Mouse (Mus musculus): ENCODE results near the gene Tent4b. TPM values are rescaled to one million over a fixed set of nuclear protein-coding genes. Genes with fewer than 3 reads are reported as not detected.

The Tent4b gene
- polyA plus RNA-seq, 1 experiment from 2014 or later = 5.5 TPM

- Histone ChIP-seq H3K4me2 (ENCODE audit: low read depth, low read length) (no peak overlapping the region), H3K4me1 (ENCODE audit: control insufficient read depth, insufficient read depth, low read length) (peaks cover 6% of the 10 kb centered on the region; the same call in 1 of the 2 replicates), H3K27ac (ENCODE audit: low read length) (no peak overlapping the region), H3K9me3 (replicated peaks; ENCODE audit: control insufficient read depth, low read length) (no peaks in the 10 kb centered on the region), H3K36me3 (ENCODE audit: control insufficient read depth, insufficient read depth) (no peaks in the 10 kb centered on the region), H3K4me3 (ENCODE audit: low read length) (no peak overlapping the region), H3K9ac (ENCODE audit: low read length) (no peak overlapping the region), H3K27me3 (ENCODE audit: control insufficient read depth, insufficient read depth, low read length) (no peaks in the 10 kb centered on the region)
- 83% methylated on average over 7 of the region's 7 CpGs for WGBS
- no peak for ATAC-seq (replicated peaks; ENCODE audit: extremely low read depth, insufficient read depth, low FRiP score)
Observed at GRCm38 (mm10) chr8:88280904-88281303, 81.9 kb downstream of the Tent4b start.

DNA sequence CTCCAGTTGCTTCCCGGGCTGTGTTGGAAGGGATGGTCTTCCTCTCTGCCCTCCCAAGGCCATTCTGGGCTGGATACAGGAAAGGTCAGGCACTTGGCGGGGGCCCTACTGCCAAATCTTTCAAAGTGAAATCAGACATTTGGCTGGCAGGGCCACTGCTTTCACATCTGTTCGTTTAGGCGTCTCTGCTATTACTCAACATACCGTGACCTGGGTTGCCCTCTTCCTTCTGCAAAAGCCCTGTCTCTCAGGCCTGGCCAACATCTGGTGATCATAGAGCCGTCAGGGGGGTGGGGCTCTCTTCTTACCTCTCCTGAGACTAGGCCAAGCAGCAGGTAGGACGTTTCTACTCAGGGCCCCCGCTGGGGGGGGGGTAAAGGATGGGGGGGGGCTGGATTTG, 83.7 kb downstream of the Tent4b start:
- Histone ChIP-seq H3K36me3 (ENCODE audit: control insufficient read depth, insufficient read depth) (no peaks in the 10 kb centered on the region), H3K9ac (ENCODE audit: low read length) (no peak overlapping the region), H3K27me3 (ENCODE audit: control insufficient read depth, insufficient read depth, low read length) (no peaks in the 10 kb centered on the region), H3K4me1 (ENCODE audit: control insufficient read depth, insufficient read depth, low read length) (peaks cover 10% of the 10 kb centered on the region), H3K9me3 (replicated peaks; ENCODE audit: control insufficient read depth, low read length) (no peaks in the 10 kb centered on the region), H3K27ac (ENCODE audit: low read length) (no peak overlapping the region), H3K4me2 (ENCODE audit: low read depth, low read length) (no peak overlapping the region), H3K4me3 (ENCODE audit: low read length) (no peak overlapping the region)
- 36% methylated on average over 8 of the region's 8 CpGs for WGBS
- ATAC-seq (replicated peaks; ENCODE audit: extremely low read depth, insufficient read depth, low FRiP score) = no peak

- H3K9ac ChIP-seq (ENCODE audit: low read length) = no peak overlapping the region
- H3K27me3 ChIP-seq (ENCODE audit: control insufficient read depth, insufficient read depth, low read length) = no peaks in the 10 kb centered on the region
- 72% methylated on average over 13 of the region's 13 CpGs for WGBS
- ATAC-seq (replicated peaks; ENCODE audit: extremely low read depth, insufficient read depth, low FRiP score) = no peak
- H3K4me3 ChIP-seq (ENCODE audit: low read length) = no peak overlapping the region
- no peaks in the 10 kb centered on the region for H3K9me3 ChIP-seq (replicated peaks; ENCODE audit: control insufficient read depth, low read length)
- no peak overlapping the region for H3K27ac ChIP-seq (ENCODE audit: low read length)
- no peak overlapping the region for H3K4me2 ChIP-seq (ENCODE audit: low read depth, low read length)
- H3K4me1 ChIP-seq (ENCODE audit: control insufficient read depth, insufficient read depth, low read length) = peaks cover 17% of the 10 kb centered on the region
- no peaks in the 10 kb centered on the region for H3K36me3 ChIP-seq (ENCODE audit: control insufficient read depth, insufficient read depth)
Observed at GRCm38 (mm10) chr8:88283243-88284115, 84.5 kb downstream of the Tent4b start.

DNA sequence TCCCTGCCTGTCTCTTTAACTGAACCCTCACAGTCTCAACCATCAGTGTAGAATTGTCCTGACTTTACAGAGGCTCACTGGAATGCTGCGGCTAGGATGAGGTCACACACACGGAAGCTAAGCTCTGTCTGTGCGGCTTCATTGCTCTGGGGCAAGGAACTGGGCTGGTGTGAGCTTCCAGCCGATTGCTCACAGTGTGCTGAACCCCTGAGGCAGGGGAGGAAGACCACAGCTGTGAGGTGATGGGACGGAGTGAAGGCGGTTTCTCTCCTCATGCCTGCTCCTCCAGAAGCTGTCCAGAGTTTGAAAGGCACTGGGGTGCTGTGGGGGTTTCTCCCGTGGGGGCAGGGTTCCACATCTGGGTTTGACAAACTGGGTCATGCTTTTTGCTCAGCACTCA, 85.7 kb downstream of the Tent4b start:
- Histone ChIP-seq H3K4me1 (ENCODE audit: control insufficient read depth, insufficient read depth, low read length) (peaks cover 18% of the 10 kb centered on the region), H3K27ac (ENCODE audit: low read length) (no peak overlapping the region), H3K4me2 (ENCODE audit: low read depth, low read length) (no peak overlapping the region), H3K9ac (ENCODE audit: low read length) (no peak overlapping the region), H3K36me3 (ENCODE audit: control insufficient read depth, insufficient read depth) (no peaks in the 10 kb centered on the region), H3K27me3 (ENCODE audit: control insufficient read depth, insufficient read depth, low read length) (no peaks in the 10 kb centered on the region), H3K9me3 (replicated peaks; ENCODE audit: control insufficient read depth, low read length) (no peaks in the 10 kb centered on the region), H3K4me3 (ENCODE audit: low read length) (no peak overlapping the region)
- ATAC-seq (replicated peaks; ENCODE audit: extremely low read depth, insufficient read depth, low FRiP score) = no peak
- WGBS = 48% methylated on average over 7 of the region's 7 CpGs

- Histone ChIP-seq H3K27me3 (ENCODE audit: control insufficient read depth, insufficient read depth, low read length) (no peaks in the 10 kb centered on the region), H3K9ac (ENCODE audit: low read length) (no peak overlapping the region), H3K4me3 (ENCODE audit: low read length) (no peak overlapping the region), H3K9me3 (replicated peaks; ENCODE audit: control insufficient read depth, low read length) (no peaks in the 10 kb centered on the region), H3K27ac (ENCODE audit: low read length) (no peak overlapping the region), H3K4me1 (ENCODE audit: control insufficient read depth, insufficient read depth, low read length) (peaks cover 18% of the 10 kb centered on the region), H3K36me3 (ENCODE audit: control insufficient read depth, insufficient read depth) (no peaks in the 10 kb centered on the region), H3K4me2 (ENCODE audit: low read depth, low read length) (no peak overlapping the region)
- ATAC-seq (replicated peaks; ENCODE audit: extremely low read depth, insufficient read depth, low FRiP score) = no peak
- 84% methylated on average over 8 of the region's 8 CpGs for WGBS
Observed at GRCm38 (mm10) chr8:88285469-88286356, 86.7 kb downstream of the Tent4b start.

DNA sequence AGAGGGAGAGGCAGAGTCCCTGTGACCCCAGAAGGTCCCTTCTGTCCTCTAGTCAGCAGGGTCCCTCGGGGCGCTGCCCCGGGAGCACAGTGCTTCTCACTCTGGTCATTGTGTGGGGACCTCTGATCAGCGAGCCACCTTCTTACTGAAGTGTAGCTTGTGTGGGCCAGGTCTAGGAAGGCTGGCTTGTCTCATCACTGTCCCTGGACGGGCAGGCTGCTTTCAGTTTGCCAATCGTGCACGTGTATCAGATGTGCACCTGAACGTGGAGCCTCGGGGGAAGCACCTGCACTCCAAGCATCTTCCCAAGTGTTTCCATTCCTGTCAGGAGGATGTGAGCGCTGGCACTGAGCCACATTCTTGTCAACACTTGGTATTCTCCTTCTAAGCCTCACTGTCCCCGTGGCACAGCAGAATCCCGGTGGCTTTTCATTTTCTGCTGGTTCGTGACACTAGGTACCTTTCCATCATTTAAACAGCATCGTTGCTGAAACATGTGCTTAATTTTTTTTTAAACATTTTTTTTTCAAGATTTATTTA, 87.5 kb downstream of the Tent4b start:
- ATAC-seq (replicated peaks; ENCODE audit: extremely low read depth, insufficient read depth, low FRiP score) = no peak
- WGBS = 49% methylated on average over 14 of the region's 14 CpGs

GRCm38 (mm10) chr8:88288622-88289242, 89.7 kb downstream of the Tent4b start:
- Histone ChIP-seq H3K27ac (ENCODE audit: low read length) (peak overlapping the region; percentile 73), H3K27me3 (ENCODE audit: control insufficient read depth, insufficient read depth, low read length) (no peaks in the 10 kb centered on the region), H3K4me2 (ENCODE audit: low read depth, low read length) (peak overlapping the region; percentile 28), H3K4me3 (ENCODE audit: low read length) (peak overlapping the region; percentile 23), H3K9ac (ENCODE audit: low read length) (peak overlapping the region; percentile 54; the same call in 1 of the 2 replicates), H3K9me3 (replicated peaks; ENCODE audit: control insufficient read depth, low read length) (no peaks in the 10 kb centered on the region), H3K36me3 (ENCODE audit: control insufficient read depth, insufficient read depth) (no peaks in the 10 kb centered on the region), H3K4me1 (ENCODE audit: control insufficient read depth, insufficient read depth, low read length) (peaks cover 11% of the 10 kb centered on the region)
- ATAC-seq (replicated peaks; ENCODE audit: extremely low read depth, insufficient read depth, low FRiP score) = peak; percentile 58
- WGBS = 56% methylated on average over 12 of the region's 12 CpGs

More for the DNA sequence above, 87.5 kb downstream of the Tent4b start:
- no peaks in the 10 kb centered on the region for H3K9me3 ChIP-seq (replicated peaks; ENCODE audit: control insufficient read depth, low read length)
- H3K4me3 ChIP-seq (ENCODE audit: low read length) = no peak overlapping the region
- H3K27me3 ChIP-seq (ENCODE audit: control insufficient read depth, insufficient read depth, low read length) = no peaks in the 10 kb centered on the region
- H3K4me2 ChIP-seq (ENCODE audit: low read depth, low read length) = no peak overlapping the region
- no peak overlapping the region for H3K27ac ChIP-seq (ENCODE audit: low read length)
- H3K9ac ChIP-seq (ENCODE audit: low read length) = no peak overlapping the region
- H3K4me1 ChIP-seq (ENCODE audit: control insufficient read depth, insufficient read depth, low read length) = peaks cover 18% of the 10 kb centered on the region
- no peaks in the 10 kb centered on the region for H3K36me3 ChIP-seq (ENCODE audit: control insufficient read depth, insufficient read depth)

GRCm38 (mm10) chr8:88289901-88290300, 90.9 kb downstream of the Tent4b start:
- no peaks in the 10 kb centered on the region for H3K9me3 ChIP-seq (replicated peaks; ENCODE audit: control insufficient read depth, low read length)
- no peaks in the 10 kb centered on the region for H3K36me3 ChIP-seq (ENCODE audit: control insufficient read depth, insufficient read depth)
- 81% methylated on average over 1 of the region's 1 CpGs for WGBS
- H3K4me2 ChIP-seq (ENCODE audit: low read depth, low read length) = no peak overlapping the region
- H3K4me3 ChIP-seq (ENCODE audit: low read length) = no peak overlapping the region
- peaks cover 11% of the 10 kb centered on the region for H3K4me1 ChIP-seq (ENCODE audit: control insufficient read depth, insufficient read depth, low read length)
- no peak for ATAC-seq (replicated peaks; ENCODE audit: extremely low read depth, insufficient read depth, low FRiP score)
- no peaks in the 10 kb centered on the region for H3K27me3 ChIP-seq (ENCODE audit: control insufficient read depth, insufficient read depth, low read length)
- H3K9ac ChIP-seq (ENCODE audit: low read length) = no peak overlapping the region
- H3K27ac ChIP-seq (ENCODE audit: low read length) = peak overlapping the region; percentile 3

Data from heart, embryonic 16.5 days (tissue).